Mouse (Mus musculus) layer of hippocampus, adult 2 months (tissue): Measurements from ENCODE around the gene C77080. TPM values are rescaled to one million over a fixed set of nuclear protein-coding genes. Genes with fewer than 3 reads are reported as not detected.

Experiments used
- DNase-seq, 2 experiments: peaks; one replicate each; pipeline ENCODE4 v3.0.0; 2022; ENCODE audit warnings: low spot score in 2 of 2
- H3K27ac ChIP-seq: fragments of 200-600 bp; 2 replicates; pipeline ENCODE4 v1.8.1; 2022
- H3K4me3 ChIP-seq: fragments of 200-600 bp; 2 replicates; pipeline ENCODE4 v1.8.1; 2022; ENCODE audit warnings: mild to moderate bottlenecking
- CTCF ChIP-seq: fragments of 200-600 bp; conservative IDR thresholded peaks from 2 replicates; pipeline ENCODE4 v1.8.1; 2022; ENCODE audit warnings: antibody characterized with exemption, mild to moderate bottlenecking, moderate library complexity
- long read RNA-seq, 2 experiments: library from polyadenylated mRNA; stranded (forward); transcript quantifications; one replicate each; pipeline ENCODE4 v2.0.0; 2021; ENCODE audit warnings: borderline mapping rate in 2 of 2
- total RNA-seq, 2 experiments: library from RNA; stranded (reverse); gene quantifications; 2 replicates each; pipeline ENCODE4 v1.2.3; 2021

C77080 gene
- total RNA-seq: 1 to 10 TPM; 6.7 to 7.4 TPM
- long read RNA-seq, experiment 1, partial matches to known transcripts: 4 of 21 reads
- long read RNA-seq, experiment 1, other reads (novel, unspliced or antisense): 17 of 21 reads
- long read RNA-seq, experiment 2, partial matches to known transcripts: 4 of 25 reads
- long read RNA-seq, experiment 2, other reads (novel, unspliced or antisense): 21 of 25 reads

DNA sequence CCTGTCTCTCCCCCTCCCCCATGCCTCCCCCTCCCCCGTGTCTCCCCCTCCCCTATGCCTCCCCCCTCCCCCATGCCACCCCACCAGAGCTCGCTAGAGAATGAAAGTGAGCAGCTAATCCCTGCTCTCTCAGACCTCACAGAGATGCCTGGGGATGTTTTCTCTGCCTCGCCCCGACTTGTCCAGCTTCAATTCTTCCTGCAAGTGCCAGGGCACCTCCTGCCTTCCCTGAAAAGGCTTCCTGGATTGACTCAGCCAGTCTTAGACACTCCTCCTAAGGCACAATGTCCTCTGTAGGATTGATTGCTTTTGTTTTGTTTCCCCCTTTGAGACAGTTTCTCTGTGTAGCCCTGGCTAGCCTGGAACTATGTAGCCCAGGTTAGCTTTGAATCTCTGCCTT is at the start of gene C77080:
TSS of gene C77080 (minus strand) at position 209 of the 400 bp plus-strand sequence.
- H3K4me3 ChIP-seq: no peak within 1 kb of the TSS
- no peak within 1 kb of the TSS for H3K27ac ChIP-seq
- no peak for TF ChIP-seq CTCF
- DNase-seq: no peak

DNA sequence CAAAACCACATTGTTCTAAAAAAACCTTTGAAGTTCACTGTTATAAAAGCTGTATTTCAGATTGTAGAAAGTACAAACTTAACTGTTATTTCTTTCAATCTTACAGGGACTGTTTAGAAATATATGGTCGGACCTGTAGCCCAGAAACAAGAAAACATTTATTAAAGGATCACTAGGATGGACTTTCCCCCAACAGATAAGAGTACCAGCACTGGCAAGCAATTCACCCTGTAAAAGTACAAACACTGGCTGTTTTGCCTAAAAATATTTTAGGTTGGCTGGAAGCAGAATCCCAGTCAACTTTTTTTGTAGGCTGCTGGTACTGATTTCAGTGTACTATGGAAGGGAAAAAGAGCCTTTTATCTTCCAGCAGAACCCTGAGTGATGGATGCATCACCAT is 46.7 kb upstream of the C77080 start:
- DNase-seq: no peak
- TF ChIP-seq CTCF: no peak
- no peak overlapping the region for H3K4me3 ChIP-seq
- H3K27ac ChIP-seq: no peak overlapping the region

DNA sequence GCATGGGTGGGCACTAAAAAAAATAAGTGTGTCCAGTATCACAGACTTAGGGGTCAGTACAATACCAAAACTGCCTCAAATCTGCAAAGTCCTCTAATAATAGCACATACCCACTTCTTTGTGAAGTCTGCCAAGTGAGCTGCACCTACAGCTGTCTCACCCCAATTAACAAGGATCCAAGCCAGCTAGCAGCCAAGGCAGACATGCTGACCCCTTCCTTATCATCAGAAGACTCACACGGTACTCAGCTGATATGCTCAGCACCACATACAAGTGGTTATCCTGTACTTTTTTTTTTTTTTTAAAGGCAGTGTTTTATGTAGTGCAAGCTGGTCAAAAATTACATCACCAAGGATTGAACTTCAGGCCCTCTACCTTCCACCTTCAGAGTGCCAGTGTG is 43.1 kb upstream of the C77080 start:
- no peak for TF ChIP-seq CTCF
- Histone ChIP-seq H3K4me3 (no peak overlapping the region), H3K27ac (no peak overlapping the region)
- DNase-seq: no peak

DNA sequence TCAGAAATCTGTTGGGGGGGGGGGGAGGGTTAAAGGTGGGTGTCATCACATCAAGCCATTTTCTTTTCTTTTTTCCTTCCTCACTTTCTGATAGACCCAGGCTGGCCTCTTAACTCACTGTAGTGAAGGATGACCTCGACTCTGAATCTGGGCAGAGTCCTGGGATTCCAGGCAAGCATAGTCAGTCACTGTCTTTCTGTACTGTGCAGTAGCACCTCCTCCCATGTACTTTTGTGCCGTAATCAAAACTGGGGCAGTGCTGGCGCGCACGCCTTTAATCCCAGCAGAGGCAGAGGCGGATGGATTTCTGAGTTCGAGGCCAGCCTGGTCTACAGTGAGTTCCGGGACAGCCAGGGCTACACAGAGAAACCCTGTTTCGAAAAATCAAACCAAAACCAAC is 42.6 kb upstream of the C77080 start:
- no peak for TF ChIP-seq CTCF
- Histone ChIP-seq H3K27ac (no peak overlapping the region), H3K4me3 (no peak overlapping the region)
- DNase-seq: no peak

DNA sequence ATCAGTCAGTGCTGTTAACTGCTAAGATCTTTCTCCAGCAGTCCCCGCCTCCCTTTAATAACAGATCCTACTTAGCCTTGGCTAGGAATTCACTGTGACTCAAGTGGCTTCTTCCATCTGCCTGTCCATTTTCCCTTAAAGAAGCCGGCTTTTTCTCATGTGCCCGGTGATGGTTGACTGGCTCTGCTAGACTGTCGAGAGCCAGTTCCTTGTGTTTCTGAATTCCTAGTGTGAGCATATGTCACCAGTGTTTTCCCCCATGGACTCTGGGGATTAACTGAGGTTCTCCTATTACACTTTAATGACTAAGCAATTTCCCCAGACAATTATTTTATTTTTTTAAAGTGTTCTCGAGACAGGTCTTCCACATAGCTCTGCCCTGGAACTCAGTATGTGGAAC is 42.2 kb upstream of the C77080 start:
- TF ChIP-seq CTCF: no peak

DNA sequence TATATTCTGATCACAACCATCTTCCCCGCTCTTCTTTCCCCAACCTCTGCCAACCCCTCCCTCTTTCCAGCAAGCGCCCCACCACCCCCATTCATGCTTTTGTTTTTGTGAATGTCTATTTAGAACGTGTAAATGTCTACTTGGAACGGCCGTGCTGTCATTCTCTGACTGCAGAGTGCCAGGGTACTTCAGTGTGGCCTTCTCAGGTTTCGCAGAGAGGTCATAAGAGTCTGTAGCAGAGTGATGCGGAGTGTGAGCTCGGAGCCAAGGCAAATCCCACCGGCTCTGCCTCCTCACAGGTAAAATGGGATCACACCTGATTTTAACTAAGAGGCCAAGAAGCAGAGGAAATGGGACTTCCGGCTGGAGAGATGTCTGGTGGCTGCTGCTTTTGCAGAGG is 37.9 kb upstream of the C77080 start:
- no peak for TF ChIP-seq CTCF
- DNase-seq: no peak
- Histone ChIP-seq H3K4me3 (no peak overlapping the region), H3K27ac (no peak overlapping the region)

More for the DNA sequence above, 42.2 kb upstream of the C77080 start:
- H3K27ac ChIP-seq: no peak overlapping the region
- H3K4me3 ChIP-seq: no peak overlapping the region
- no peak for DNase-seq

DNA sequence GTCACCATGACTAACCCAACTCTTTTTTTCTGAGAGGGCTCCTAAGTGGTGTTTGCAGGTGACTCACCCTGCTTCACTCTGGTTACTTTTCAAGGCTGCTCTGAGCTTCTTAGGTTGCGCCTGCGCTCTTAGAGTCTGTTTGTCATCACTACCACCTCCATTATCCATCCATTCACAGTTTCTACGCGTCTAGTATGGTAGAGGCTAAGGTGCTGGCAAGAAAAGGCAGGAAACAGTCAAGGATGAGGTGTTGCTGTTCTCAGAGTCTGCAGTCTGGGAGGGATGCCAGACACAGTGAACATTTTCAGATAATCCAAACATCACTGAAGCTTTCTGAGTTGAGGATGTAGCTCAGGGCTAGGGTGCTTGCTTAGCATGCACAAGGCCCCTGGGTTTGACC is 36.5 kb upstream of the C77080 start:
- TF ChIP-seq CTCF: no peak
- Histone ChIP-seq H3K27ac (no peak overlapping the region), H3K4me3 (no peak overlapping the region)
- DNase-seq: peak in 1 of 2 experiments; percentile 15

DNA sequence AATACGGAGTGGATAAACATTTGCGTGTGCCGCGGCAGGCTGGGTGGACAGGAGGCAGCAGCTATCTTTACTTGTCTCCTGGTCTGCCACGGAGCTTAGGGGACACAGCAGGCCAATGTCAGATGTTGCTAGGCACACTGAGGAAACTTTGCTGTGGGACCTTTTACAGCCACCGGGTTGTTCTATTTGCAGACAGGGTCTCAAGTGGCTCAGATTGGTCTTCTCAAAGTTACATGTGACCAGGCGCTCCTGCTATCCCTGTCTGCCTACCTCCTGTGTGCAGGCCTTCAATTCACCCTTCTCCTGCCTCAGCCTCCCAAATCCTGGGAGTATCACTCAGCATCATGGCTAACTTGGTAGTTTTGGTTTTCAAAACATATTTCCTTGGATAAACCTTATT is 34.9 kb upstream of the C77080 start:
- no peak for TF ChIP-seq CTCF
- DNase-seq: no peak
- Histone ChIP-seq H3K4me3 (no peak overlapping the region), H3K27ac (no peak overlapping the region)

DNA sequence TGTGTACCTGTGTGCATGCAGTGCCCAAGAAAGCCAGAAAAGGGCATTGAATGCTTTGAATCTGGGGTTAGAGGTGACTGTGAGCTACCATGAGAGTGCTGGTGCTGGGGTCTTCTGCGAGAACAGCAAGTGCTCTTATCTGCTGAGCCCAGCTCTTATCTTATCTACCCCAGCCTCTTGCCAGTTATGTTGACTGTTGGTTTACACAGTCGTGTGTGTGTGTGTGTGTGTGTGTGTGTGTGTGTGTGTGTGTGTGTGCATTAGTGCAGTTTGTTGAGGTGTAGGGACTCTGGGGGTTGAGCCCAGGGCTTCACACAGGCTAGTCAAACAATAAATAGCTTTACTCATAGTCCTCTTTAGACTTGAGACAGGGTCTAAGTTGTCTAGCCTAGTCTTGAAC is 34.0 kb upstream of the C77080 start:
- Histone ChIP-seq H3K27ac (no peak overlapping the region), H3K4me3 (no peak overlapping the region)
- no peak for DNase-seq
- no peak for TF ChIP-seq CTCF

DNA sequence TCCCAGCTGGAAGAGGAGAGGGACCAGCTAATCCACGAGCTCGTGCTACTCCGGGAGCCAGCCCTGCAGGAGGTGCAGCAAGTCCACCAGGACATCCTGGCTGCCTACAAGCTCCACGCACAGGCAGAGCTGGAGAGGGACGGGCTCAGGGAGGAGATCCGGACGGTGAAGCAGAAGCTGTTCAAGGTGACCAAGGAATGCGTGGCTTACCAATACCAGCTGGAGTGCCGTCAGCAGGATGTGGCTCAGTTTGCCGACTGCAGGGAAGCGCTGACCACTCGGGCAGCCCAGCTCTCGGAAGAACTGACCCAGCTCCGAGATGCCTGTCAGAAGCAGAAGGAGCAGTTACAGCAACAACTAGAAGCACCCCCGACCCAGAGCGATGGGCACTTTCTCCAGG is 32.5 kb upstream of the C77080 start:
- TF ChIP-seq CTCF: no peak
- no peak overlapping the region for H3K4me3 ChIP-seq
- DNase-seq: no peak
- no peak overlapping the region for H3K27ac ChIP-seq

DNA sequence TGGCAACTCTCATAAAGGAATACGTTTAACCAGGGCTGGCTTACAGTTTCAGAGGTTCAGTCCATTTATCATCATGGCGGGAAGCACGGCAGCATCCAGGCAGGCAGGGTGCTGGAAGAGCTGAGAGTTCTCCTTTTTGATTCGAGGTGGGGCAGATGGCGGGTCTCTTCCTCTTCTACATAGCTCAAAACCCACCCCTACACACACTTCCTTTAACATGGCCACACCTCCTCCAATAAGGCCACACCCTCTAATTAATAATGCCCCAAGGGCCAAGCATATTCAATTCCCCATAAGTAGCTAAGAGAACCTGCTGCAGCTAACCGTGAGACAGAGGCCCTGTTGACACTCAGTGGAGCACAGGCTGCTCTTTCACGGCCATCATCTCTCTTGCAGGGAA is 31.6 kb upstream of the C77080 start:
- no peak for DNase-seq
- no peak overlapping the region for H3K4me3 ChIP-seq
- no peak overlapping the region for H3K27ac ChIP-seq
- TF ChIP-seq CTCF: no peak

DNA sequence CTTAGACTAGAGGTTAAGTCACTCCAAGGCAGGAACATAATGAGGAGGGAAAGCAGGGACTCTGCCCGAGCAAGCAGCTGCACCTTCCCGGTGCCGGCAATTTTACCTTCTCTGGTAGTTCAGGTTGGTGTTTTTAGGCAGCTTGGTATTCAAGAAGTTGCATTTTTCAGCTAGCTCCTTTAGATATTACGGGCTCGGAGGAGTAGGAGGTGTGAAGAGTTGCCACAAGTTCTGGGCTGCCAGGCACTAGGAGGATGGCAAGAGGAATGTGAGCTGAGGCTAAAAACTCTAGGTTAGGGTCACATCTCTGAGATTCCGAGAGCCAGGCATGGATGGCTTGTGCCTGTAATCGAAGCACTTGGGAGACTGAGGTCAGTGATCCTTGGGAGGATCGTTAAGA is 28.5 kb upstream of the C77080 start:
- DNase-seq: no peak

DNA sequence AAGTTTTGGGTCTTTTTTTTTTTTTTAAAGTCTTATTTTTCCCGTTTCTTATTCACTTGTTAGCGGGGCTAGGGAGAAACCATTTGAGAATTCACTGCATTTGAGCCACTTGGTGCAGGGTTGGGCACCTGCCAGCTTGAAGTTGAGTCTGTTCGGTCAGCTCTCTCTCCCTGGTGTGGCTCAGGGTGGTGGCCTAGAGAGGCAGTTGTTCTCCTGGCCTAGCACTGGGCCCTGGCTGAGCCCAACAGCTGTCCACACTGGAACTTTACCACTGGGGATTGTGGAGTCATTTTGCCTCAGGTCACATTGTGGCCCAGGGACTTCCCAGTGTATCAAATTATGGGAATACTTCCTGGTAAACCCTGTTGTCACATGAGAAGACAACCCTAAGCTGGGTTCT is 26.9 kb upstream of the C77080 start:
- DNase-seq: no peak
- Histone ChIP-seq H3K27ac (no peak overlapping the region), H3K4me3 (no peak overlapping the region)
- no peak for TF ChIP-seq CTCF

More for the DNA sequence above, 28.5 kb upstream of the C77080 start:
- no peak for TF ChIP-seq CTCF
- H3K27ac ChIP-seq: no peak overlapping the region
- H3K4me3 ChIP-seq: no peak overlapping the region

DNA sequence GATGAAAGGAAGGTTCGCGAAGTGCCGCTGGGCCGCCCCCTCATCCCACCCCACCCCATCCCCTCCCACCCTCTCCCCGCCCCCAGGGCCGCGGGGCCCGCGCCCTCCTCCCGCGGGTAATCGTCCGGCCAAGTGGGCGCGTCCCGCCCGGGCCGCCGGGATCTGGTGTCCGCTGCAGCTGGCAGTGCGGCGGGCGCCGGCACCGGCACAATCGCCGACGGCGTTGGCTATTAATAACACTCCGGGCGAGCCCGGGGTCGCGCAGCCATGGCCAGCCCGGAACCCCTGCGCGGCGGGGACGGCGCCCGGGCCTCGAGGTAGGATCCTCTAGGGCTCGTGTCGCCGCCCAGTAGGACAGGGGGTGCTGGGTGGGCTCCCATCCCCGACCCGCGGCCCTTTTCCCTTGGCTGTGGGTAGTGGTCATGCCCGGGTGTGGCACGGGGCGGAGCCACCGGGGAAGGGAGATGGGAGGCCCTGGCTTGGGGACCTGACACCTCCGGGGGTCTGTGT is 26.3 kb upstream of the C77080 start, which contains the start of gene Sync:
TSS of gene Sync (plus strand) at position 146 of the 510 bp plus-strand sequence.
- TF ChIP-seq CTCF: no peak
- no peak for DNase-seq
- Histone ChIP-seq H3K27ac (no peak within 1 kb of the TSS), H3K4me3 (peak within 1 kb of the TSS; percentile 55)
